In genomic region chr11:88281428-88282119, GRCm38 (mm10) we compare ENCODE assay signal across 13 mouse cellular contexts. TPM values are rescaled to one million over a fixed set of nuclear protein-coding genes. Genes with fewer than 3 reads are reported as not detected.
DNase-seq lines count a peak whose midpoint lies in the region; ATAC-seq and TF ChIP-seq lines count a peak whose summit lies in the region.
"Had no signal": no experiment of that assay in that cellular context is flagged by ENCODE, and none has a peak within 500 bp of the region (broad histone marks: within the 10 kb centered on the region; RNA-seq: fewer than 3 reads in every experiment).

No protein-coding gene starts in this region.

- no peak overlapping the region for H3K9ac ChIP-seq in heart, adult 2 months (ENCODE audit: low read depth, low read length)
- no peak overlapping the region for H3K9ac ChIP-seq in stomach, postnatal 0 days (ENCODE audit: low read length)
- H3K9ac ChIP-seq in heart, embryonic 12.5 days, result no peak overlapping the region

- WGBS in heart, adult 2 months, result 76% methylated on average over 8 of the region's 8 CpGs
- WGBS in spleen, adult 2 months, result 78% methylated on average over 8 of the region's 8 CpGs
- 59% methylated on average over 8 of the region's 8 CpGs for WGBS in hindbrain, embryonic 10.5 days
- WGBS in stomach, postnatal 0 days, result 74% methylated on average over 8 of the region's 8 CpGs
- 72% methylated on average over 8 of the region's 8 CpGs for WGBS in heart, embryonic 12.5 days

- no peaks in the 10 kb centered on the region for H3K36me3 ChIP-seq in heart, adult 2 months (ENCODE audit: control insufficient read depth, insufficient read depth, low read length)
- no peaks in the 10 kb centered on the region for H3K36me3 ChIP-seq in spleen, adult 2 months (ENCODE audit: control insufficient read depth, insufficient read depth, low read length)
- no peaks in the 10 kb centered on the region; the same call in 1 of the 2 replicates for H3K36me3 ChIP-seq in hindbrain, embryonic 10.5 days
- H3K36me3 ChIP-seq in stomach, postnatal 0 days (ENCODE audit: control insufficient read depth, insufficient read depth, low read length), result no peaks in the 10 kb centered on the region
- no peaks in the 10 kb centered on the region for H3K36me3 ChIP-seq in heart, embryonic 12.5 days

- intact Hi-C loops in heart, adult 2 months (cut with DNase I), result no loop called here

- DNase-seq in heart, adult 2 months, result no peak
- no peak for DNase-seq in heart, adult 18-20 months
- no peak for DNase-seq in spleen, adult 2 months (ENCODE audit: low read depth in 1 of 2, low spot score in 2 of 2)
- DNase-seq in spleen, postnatal 36 days (ENCODE audit: low spot score in 2 of 2), result no peak
- DNase-seq in hindbrain, embryonic 10.5 days (ENCODE audit: low spot score), result no peak
- DNase-seq in stomach, postnatal 0 days (ENCODE audit: low spot score), result no peak
- DNase-seq in kidney, adult 18-20 months, result no peak
- DNase-seq: gastrocnemius, postnatal 14 days had no signal

- no peaks in the 10 kb centered on the region for H3K27me3 ChIP-seq in heart, adult 2 months (ENCODE audit: control insufficient read depth, insufficient read depth, low read length)
- H3K27me3 ChIP-seq in spleen, adult 2 months (ENCODE audit: control insufficient read depth, insufficient read depth, low read length), result no peaks in the 10 kb centered on the region
- H3K27me3 ChIP-seq in hindbrain, embryonic 10.5 days (ENCODE audit: insufficient read depth, poor library complexity, severe bottlenecking), result no peaks in the 10 kb centered on the region
- H3K27me3 ChIP-seq in stomach, postnatal 0 days (ENCODE audit: control insufficient read depth, insufficient read depth, low read length), result no peaks in the 10 kb centered on the region
- no peaks in the 10 kb centered on the region for H3K27me3 ChIP-seq in heart, embryonic 12.5 days (replicated peaks)

- no peak overlapping the region for H3K4me3 ChIP-seq in heart, adult 2 months
- no peak overlapping the region for H3K4me3 ChIP-seq in spleen, adult 2 months (ENCODE audit: extremely low read depth, insufficient read depth, insufficient read length)
- H3K4me3 ChIP-seq in hindbrain, embryonic 10.5 days, result no peak overlapping the region
- no peak overlapping the region for H3K4me3 ChIP-seq in stomach, postnatal 0 days (ENCODE audit: low read depth, low read length)
- no peak overlapping the region for H3K4me3 ChIP-seq in heart, embryonic 12.5 days

- no peaks in the 10 kb centered on the region for H3K4me1 ChIP-seq in heart, adult 2 months (ENCODE audit: control insufficient read depth, insufficient read depth, low read length)
- H3K4me1 ChIP-seq in spleen, adult 2 months (ENCODE audit: control insufficient read depth, insufficient read depth, insufficient read length), result no peaks in the 10 kb centered on the region
- H3K4me1 ChIP-seq in hindbrain, embryonic 10.5 days (replicated peaks), result peaks cover 62% of the 10 kb centered on the region
- H3K4me1 ChIP-seq in stomach, postnatal 0 days (replicated peaks; ENCODE audit: control insufficient read depth, insufficient read depth), result no peaks in the 10 kb centered on the region
- H3K4me1 ChIP-seq in heart, embryonic 12.5 days (replicated peaks), result peaks cover 13% of the 10 kb centered on the region

- H3K79me2 ChIP-seq in heart, adult 2 months (replicated peaks; ENCODE audit: control insufficient read depth, insufficient read depth, low read length), result no peaks in the 10 kb centered on the region

- TF ChIP-seq CTCF in heart, adult 2 months (IDR thresholded peaks at IDR 0.05), result peak; percentile 56
- TF ChIP-seq CTCF in spleen, adult 2 months (IDR thresholded peaks at IDR 0.05; ENCODE audit: extremely low read depth, insufficient read depth, insufficient read length, insufficient replicate concordance), result peak; percentile 29; the same call in 1 of the 2 replicates
- peak; percentile 59 for TF ChIP-seq CTCF in stomach, postnatal 0 days (IDR thresholded peaks at IDR 0.05; ENCODE audit: low read depth)

- no peak for TF ChIP-seq EP300 in heart, adult 2 months (IDR thresholded peaks at IDR 0.05; ENCODE audit: insufficient read depth, low read depth, low read length)
- no peak for TF ChIP-seq EP300 in stomach, postnatal 0 days (optimal IDR thresholded peaks at IDR 0.05)

- H3K4me2 ChIP-seq in stomach, postnatal 0 days (replicated peaks; ENCODE audit: low read depth), result no peak overlapping the region
- no peak overlapping the region for H3K4me2 ChIP-seq in heart, embryonic 12.5 days

- TF ChIP-seq POLR2A in heart, adult 2 months (IDR thresholded peaks at IDR 0.05; ENCODE audit: insufficient read depth, low read depth, low read length), result no peak
- TF ChIP-seq POLR2A in spleen, adult 2 months (IDR thresholded peaks at IDR 0.05; ENCODE audit: low read depth, low read length), result no peak

- H3K9me3 ChIP-seq in hindbrain, embryonic 10.5 days, result 0 out of 2 replicates have a peak, but pooled peaks cover 4% of the 10 kb centered on the region
- no peaks in the 10 kb centered on the region for H3K9me3 ChIP-seq in stomach, postnatal 0 days (ENCODE audit: control insufficient read depth, low read length)
- no peaks in the 10 kb centered on the region; the same call in 1 of the 2 replicates for H3K9me3 ChIP-seq in heart, embryonic 12.5 days (replicated peaks)

- no peak overlapping the region for H3K27ac ChIP-seq in heart, adult 2 months
- no peak overlapping the region for H3K27ac ChIP-seq in spleen, adult 2 months (ENCODE audit: insufficient read depth, low read length)
- peak overlapping the region; percentile 97 for H3K27ac ChIP-seq in hindbrain, embryonic 10.5 days
- H3K27ac ChIP-seq in stomach, postnatal 0 days (replicated peaks), result no peak overlapping the region
- no peak overlapping the region for H3K27ac ChIP-seq in heart, embryonic 12.5 days (ENCODE audit: poor library complexity, severe bottlenecking)
- H3K27ac ChIP-seq: macrophage had no signal

- ATAC-seq in stomach, postnatal 0 days (ENCODE audit: low FRiP score, low TSS enrichment), result no peak
- no peak for ATAC-seq in heart, embryonic 12.5 days (ENCODE audit: insufficient number of reproducible peaks, low FRiP score)

RNA-seq across cellular contexts. Expression of gene Ccdc182, which starts 12.3 kb away (rescaled TPM):
- not detected for total RNA-seq in heart, adult 2 months (2021)
- not detected in 2 replicates for polyA plus RNA-seq in heart, adult 2 months (2012; rRNA removed)
- total RNA-seq in heart, adult 18-20 months (2021), result not detected
- polyA plus RNA-seq in spleen, adult 2 months (2012; rRNA removed), result not detected in 2 replicates
- polyA plus RNA-seq in hindbrain, embryonic 10.5 days (2016; fragmentation: Nextera tagmentation; extraction: Ambion mirVana), result 7.9 and 11.8 TPM in 2 replicates
- not detected in 2 replicates for polyA plus RNA-seq in stomach, postnatal 0 days (2015; fragmentation: Nextera tagmentation; extraction: Ambion mirVana)
- 0.26 TPM in 1 of 2 replicates, not detected in the other for polyA plus RNA-seq in heart, embryonic 12.5 days (2016; fragmentation: Nextera tagmentation; extraction: Ambion mirVana)
- total RNA-seq: gastrocnemius, postnatal 14 days; left cerebral cortex, adult 8-10 months had no signal
- polyA plus RNA-seq: embryonic facial prominence, embryonic 14.5 days; macrophage; stomach, embryonic 14.5 days had no signal
